Mouse (Mus musculus): ENCODE results near the gene Sorcs2.

The Sorcs2 gene

DNA sequence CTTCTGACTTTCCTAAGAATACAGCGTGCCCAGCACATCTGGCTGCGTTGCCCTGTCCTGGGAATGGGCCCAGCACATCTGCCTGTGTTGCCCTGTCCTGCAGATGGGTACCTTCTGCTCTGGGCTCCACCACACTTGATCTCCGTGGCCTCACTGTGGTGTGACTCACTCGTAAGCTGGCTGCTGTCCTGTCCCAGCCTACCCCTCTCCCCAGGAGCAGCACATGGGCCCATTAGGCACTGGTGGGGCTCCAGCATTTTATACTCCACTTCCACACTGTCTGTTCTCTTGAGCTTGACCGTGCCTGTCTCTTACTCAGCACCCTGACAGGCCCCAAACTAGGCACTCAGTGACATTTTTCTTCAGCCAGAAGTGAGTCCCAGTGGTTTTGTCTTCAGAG, 391.4 kb downstream of the Sorcs2 start:
- DNase-seq (ENCODE audit: low spot score in 2 of 2): no peak

DNA sequence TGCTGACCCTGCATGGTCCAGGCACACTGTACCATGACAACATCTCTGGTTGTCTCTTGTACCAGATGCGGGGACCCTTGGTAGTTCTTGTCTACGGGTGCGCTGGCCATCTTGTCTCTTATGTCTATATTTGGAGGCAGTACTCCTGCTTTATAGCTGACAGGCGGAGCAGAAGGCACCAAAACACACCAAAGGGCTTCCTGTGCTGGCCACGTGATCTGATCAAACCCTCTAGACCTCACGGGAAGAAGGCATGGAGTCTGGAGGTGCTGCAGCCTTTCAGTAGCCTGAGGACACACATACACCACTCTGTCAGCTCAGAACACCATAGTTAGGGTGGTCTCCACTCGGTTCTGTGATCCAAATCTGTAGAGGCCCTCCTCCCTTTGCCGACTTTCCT, 391.8 kb downstream of the Sorcs2 start:
- no peak for DNase-seq (ENCODE audit: low spot score in 2 of 2)

DNA sequence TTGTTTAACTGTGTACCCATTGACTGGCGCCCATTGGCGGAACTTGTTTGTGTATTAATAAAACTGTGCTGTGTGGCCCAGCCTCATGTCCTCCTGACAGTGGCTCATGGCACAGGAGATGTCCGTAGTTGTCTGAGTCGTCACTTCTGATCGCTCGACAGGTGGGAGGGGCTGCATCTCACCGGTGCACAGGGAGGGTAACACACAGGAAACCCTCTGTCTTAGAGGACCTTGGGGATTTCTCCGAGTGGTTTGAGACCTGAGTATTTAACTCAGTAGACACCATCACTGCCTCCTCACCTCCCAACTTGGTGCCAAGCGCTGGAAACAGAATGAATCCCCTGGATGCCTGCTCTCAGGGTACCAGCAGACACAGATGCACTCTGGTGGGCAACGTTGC, 394.1 kb downstream of the Sorcs2 start:
- no peak for DNase-seq (ENCODE audit: low spot score in 2 of 2)

DNA sequence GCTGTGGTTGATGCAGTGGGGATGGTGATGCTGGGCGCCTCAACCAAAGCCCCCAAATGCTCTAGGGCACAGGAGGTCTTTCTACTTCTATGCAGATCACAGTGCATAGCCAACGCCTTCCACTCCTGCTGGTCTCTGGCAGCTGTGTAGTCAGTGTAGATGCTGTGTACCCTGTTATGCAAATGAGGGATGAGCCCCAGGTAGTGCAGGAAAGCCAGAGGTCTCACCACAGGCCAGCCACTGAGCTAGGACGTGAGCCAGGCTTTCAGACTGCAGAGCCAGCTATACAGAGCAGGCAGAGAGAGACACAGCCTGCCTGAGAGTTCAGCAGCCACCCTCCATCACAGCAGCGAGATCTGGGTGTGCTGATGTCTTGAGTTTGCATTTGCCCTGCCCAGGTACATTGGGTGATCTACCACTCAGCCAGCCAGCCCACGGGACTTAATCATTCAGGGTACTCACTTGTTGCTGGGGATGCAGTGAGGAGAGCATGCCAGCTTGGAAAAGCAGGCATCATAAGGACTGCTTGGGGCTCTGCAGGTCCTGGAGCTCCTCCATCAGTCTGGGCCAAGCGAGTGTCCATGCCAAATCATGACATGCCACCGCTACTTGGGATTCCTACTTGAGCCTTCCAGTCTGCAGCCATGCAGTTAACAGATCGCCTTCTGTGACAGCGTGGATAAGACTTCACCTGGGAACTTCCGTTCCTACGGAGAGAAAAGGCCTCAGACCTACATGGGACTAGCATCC, 407.8 kb downstream of the Sorcs2 start:
- DNase-seq (ENCODE audit: low spot score in 2 of 2): no peak

DNA sequence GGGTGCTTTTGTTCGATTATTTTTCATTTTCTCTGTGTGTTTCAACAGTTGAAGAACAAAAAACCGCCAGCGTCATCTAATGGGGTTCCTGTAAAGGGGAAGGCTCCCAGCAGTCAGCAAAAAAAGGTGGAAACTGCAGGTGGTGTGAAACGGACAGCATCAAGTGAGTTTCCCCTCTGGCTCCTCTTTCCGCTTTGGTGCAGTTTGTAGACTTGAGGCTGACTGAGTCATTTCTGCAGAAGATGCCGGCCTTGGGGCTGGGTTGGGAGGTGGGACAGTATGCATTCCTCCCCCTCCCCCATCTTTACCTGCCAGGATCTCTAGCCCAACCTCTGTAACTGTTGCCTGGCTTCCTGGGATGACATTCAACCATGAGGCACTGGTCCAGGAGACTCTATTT, 408.4 kb downstream of the Sorcs2 start:
- no peak for DNase-seq (ENCODE audit: low spot score in 2 of 2)

DNA sequence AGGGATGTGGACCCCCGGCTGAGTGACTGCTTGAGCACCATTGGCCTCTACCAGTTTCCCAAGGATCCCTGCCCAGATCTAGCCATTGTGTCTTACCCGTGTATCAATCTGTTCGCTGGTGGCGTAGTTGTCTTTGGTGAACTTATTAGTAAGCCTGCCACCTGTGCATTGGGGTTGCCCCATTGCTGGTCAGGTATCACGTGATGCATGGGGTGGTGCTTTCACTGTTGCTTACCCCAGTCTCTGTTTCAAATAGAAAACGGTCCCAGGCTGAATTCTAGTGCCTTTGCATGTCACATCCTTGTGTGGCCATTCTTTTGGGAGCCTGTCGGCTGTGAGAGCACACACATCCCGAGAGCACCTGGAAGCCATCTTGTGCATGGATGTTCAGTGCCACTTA, 409.9 kb downstream of the Sorcs2 start:
- DNase-seq (ENCODE audit: low spot score in 2 of 2): no peak

DNA sequence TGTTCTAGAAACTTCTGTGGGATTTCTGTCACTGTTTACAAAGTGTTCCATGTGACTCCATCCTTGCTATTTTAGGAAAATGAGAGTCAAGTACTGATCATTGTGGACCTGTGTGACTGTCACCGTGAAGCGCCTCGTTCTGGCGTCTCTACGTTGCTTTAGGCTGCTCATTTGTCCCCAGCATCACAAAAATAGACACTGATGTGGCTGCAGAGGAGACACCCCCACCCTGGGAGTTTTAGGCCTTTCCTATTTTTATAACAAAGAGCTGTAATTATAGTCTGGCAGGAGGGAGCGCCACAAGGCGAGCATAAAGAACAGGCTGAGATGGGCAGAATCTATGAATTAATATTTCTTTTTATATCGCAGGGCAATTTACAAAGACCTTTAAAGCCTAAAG, 412.3 kb downstream of the Sorcs2 start:
- DNase-seq (ENCODE audit: low spot score in 2 of 2): peak in 1 of 2 experiments; percentile 70

DNA sequence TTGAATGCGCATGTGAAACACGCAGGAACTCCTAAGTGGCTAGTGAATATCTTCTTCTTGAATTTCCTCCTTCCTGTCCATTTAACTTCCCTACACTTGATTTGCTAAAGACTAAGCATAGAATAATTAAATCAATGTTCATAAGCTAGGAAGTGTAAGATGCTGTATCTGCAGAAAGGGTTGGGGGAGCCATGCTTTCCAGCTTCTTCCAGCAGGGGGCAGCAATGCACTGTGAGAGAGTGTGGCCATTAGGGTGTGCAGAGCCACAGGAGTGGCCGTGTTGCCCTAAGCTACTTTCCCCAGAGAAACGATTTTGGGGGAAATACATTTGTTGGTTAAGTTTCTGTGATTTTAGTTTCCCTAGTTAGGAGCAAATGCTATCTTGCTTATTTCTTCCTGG, 416.0 kb downstream of the Sorcs2 start:
- peak; percentile 86 for DNase-seq (ENCODE audit: low spot score in 2 of 2)

DNA sequence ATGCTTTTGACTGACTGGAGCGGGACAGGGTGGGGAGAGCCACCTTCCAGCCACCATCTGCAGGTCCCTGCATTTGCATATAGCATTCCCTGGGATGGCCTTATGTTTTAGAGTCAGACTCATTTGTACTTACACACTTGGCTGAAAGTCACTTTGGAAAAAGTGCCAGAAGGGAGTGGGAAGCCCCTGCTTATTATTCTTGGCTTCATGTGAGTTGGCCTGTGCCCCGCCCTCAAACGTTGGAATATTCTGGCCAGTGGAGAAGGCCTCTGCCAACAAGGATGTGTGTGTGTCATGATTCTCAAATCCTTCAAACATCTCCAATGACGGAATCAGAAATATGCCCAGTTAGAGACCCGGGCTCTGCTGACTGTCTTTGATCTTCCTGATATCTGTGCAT, 416.6 kb downstream of the Sorcs2 start:
- DNase-seq (ENCODE audit: low spot score in 2 of 2): no peak

DNA sequence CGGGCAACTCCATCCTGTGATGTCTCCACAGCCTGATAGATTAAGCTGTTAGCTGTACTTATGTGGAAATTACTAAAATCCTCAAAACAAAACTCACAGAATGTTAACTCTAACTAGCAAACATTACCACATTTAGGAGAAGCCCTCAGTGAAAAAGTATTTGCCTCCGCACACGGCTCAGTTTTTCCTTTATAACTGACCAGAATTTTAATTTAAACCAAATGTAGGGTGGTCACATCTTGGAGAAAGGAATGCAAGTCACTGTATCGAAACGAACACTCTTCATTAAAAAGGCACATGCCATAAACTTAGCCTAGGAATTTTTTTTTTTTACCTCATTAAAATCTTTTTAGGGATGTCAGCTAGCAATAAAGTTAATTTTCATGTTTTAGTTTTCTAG, 417.4 kb downstream of the Sorcs2 start:
- DNase-seq (ENCODE audit: low spot score in 2 of 2): no peak

DNA sequence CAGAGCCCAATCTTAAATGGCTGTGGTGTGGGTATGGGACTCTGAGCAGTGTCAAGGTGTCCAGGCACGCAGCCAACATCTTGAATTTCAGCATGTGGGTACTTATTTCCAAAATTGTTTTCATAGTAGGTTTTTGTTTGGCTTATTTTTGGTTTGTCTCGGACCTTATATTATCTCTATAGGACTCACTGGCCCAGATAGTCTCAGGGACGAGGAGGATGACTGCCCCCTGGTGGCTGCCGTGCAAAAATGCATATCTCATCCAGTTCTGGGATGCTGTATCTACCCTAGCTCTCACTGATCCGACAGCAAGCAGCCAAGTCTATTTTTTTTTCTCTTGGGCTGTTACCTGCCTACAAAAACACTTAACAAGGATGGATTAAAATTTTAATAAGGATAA, 422.3 kb downstream of the Sorcs2 start:
- DNase-seq (ENCODE audit: low spot score in 2 of 2): peak; percentile 61 to 66

DNA sequence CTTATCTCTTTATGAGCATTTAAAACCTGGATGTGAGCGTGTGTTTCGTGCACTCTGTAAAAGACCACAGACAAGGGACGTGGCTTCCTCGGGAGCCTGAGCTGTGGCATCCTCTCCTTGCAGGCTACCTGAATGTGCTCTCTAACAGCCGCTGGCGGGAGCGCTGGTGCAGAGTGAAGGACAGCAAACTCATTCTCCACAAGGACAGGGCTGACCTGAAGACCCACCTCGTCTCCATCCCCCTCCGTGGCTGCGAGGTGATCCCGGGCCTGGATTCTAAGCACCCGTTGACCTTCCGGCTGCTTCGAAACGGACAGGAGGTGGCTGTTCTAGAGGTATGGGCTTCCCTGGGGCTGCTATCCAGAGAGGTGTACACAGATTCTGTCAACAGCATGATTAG, 423.7 kb downstream of the Sorcs2 start:
- DNase-seq (ENCODE audit: low spot score in 2 of 2): no peak

DNA sequence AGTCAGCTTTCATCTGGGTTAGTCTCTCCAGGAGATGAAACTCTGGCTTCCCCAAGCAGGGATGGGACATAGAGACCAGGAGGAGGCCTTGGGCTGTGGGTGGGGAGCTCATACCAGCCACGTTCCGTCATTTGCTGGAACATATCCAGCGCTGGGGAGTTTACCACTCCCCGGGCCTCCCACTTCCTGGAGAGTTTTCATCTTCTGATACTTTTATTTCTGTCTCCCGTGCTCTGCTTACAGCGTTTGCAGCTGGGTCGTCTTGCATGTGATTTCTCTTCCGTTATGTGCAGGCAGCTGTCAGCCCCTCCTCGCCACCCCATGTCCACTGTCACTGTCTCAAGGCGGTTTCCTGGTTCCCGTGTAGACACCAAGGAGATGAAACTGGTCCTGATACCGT, 424.1 kb downstream of the Sorcs2 start:
- peak; percentile 36 to 43 for DNase-seq (ENCODE audit: low spot score in 2 of 2)

DNA sequence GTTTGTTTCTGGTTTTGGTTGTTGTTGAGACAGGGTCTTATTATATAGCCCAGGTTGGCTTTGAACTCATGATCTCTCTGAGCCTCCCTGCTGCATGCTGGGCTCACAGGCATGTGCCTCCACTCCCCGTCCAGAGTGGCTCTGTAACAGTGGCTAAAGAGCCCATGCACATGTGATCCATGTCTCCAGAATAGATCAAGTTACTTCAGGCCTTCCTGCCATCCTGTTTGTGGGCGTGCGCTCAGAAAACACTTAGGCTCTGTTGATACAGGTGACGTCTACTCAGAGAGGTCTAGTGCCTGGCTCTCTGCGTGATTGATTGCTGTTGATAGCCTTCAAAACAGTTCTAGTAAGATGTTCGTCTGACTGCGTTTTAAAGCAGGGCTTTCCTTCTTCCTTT, 425.2 kb downstream of the Sorcs2 start:
- DNase-seq (ENCODE audit: low spot score in 2 of 2): no peak

DNA sequence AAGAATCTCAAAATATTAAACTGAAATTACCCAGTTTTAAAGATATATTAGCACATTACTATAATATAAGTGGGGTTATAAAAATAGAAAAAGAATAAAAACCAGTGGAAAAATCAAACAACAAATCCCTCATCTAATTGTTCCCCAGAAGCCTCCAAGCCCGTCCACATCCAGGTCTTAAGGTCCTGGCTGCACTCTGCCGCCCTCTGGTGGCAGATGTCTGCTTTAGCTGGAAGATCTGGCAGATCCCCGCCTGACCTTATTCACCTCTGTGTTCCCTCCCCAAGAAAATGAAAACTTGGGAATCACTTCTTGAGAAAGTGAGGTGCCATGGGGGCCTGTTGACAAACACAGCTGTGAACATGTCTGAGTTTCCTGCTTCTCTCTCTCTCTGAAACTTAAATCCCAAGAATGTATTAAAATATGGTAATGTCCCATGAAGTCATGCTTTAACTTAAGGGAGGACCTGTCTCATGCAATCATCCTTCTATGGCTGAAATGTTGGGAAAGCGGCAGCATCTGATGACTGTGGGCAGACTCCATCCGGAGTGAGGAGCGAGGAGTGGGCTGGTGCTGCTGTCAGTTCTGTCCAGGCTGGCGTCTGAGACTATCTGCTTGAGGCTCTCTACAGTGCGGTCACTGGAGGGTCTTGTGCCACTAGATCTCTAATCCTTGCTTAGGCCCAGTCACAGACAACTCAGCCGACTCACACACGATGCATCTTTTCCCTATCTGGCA, 425.9 kb downstream of the Sorcs2 start:
- DNase-seq (ENCODE audit: low spot score in 2 of 2): peak; percentile 47 to 69

DNA sequence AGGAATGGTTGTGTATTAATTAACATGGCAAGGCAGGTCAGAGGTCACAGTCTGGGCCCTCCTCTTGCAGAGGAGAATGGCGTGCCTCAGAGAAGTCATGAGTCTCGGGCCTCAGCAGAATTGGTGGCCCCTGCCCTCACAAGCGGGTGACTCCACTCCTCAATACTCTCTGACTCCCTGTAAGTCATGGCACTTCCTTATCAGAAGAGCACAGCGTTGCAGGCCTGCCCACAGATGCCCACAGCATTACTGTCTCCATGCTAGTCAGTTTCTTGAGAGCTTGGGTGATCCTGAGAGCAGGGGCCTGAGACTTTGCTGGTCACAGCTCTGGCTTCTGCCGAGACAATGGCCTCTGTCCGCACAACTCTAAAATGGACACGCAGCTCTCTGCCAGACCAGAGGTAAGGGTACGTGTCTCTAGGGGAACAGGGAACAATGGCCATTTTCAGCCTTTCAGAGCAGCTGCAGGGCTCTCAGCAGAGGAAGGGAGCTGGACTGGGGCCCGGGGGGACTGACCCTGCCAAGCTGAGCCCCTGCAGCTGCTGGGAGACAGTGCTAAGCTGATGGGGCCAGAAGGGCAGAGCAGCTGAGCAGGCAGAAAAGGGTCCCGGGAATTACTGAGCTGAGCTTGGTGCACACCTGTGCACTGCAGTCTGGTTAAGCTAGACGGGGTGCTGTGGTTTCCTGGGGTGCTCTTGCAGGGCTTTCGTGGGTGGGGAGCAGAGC, 427.4 kb downstream of the Sorcs2 start:
- peak in 1 of 2 experiments; percentile 24 for DNase-seq (ENCODE audit: low spot score in 2 of 2)

DNA sequence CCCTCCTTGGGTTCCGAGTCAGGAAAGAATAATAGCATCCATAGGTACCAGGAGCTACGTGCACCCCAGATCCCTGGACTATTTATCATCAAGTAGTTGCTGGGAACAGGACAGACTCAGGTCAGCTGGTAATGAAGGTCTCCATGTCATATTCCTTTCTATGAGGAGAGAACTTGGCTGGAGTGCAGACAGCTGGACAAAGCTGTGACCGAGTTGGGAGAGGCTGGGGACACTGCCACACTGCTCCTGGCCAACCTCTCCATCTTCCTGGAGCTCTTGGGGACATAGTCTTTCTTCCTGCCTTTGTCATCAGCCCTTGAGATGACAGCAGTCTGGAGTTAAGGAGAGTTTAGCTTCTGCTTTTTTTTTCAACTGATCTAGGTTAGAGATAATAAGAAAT, 428.1 kb downstream of the Sorcs2 start:
- DNase-seq (ENCODE audit: low spot score in 2 of 2): no peak
